9 mouse cellular contexts compared by ENCODE assay signal in the genomic region with DNA sequence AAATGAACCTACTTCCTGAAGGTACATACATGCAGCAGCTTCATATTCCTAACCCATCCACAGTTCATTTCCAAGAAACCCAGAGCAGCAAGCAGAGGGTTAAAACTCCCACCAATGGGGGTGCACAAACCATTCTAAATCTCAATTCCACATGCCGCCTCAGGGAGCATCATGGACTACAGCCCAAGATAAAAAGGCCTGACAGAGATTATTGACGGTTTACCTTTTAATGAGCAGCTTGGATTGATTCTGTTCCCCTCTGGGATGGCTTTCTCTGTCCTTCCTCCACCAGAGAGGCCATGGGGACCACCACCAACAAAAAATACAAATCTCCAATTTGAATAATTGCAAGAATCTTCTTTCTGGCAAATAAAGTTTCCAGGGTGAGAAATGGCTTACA.
"Had no signal": no experiment of that assay in that cellular context is flagged by ENCODE, and none has a peak within 500 bp of the region (broad histone marks: within the 10 kb centered on the region; RNA-seq: fewer than 3 reads in every experiment).

No protein-coding gene starts in this region.

- H3K36me3 ChIP-seq: limb, embryonic 13.5 days; stomach, embryonic 15.5 days had no signal

- H3K4me2 ChIP-seq: limb, embryonic 13.5 days; stomach, embryonic 15.5 days had no signal

- H3K9me3 ChIP-seq: limb, embryonic 13.5 days; stomach, embryonic 15.5 days had no signal

- DNase-seq: kidney, adult 18-20 months; kidney, postnatal 14 days; left cerebral cortex, postnatal 4 days; lung, adult 18-20 months; right cerebral cortex, postnatal 14 days; thymus, postnatal 36 days had no signal

- H3K4me1 ChIP-seq: limb, embryonic 13.5 days had no signal

- H3K27me3 ChIP-seq: limb, embryonic 13.5 days; stomach, embryonic 15.5 days had no signal

- H3K4me3 ChIP-seq: limb, embryonic 13.5 days; stomach, embryonic 15.5 days had no signal

- H3K9ac ChIP-seq: limb, embryonic 13.5 days; liver, embryonic 14.5 days; stomach, embryonic 15.5 days had no signal

- H3K27ac ChIP-seq: limb, embryonic 13.5 days; liver, embryonic 14.5 days; stomach, embryonic 15.5 days had no signal
